Mouse (Mus musculus): ENCODE results near the gene Myo1c. TPM values are rescaled to one million over a fixed set of nuclear protein-coding genes. Genes with fewer than 3 reads are reported as not detected.
"Not testable (repeated sequence)": the region's sequence is repeated elsewhere in the genome, so short reads cannot be mapped to it uniquely, and the experiment has no call there.

Gene Myo1c
- polyA plus RNA-seq, 1 experiment from 2014 or later: 5.2 TPM

- no peaks in the 10 kb centered on the region for H3K27me3 ChIP-seq (ENCODE audit: control insufficient read depth, insufficient read depth, low read length)
- peaks cover 9% of the 10 kb centered on the region for H3K36me3 ChIP-seq (ENCODE audit: control insufficient read depth, insufficient read depth, low read length)
- no peak overlapping the region for H3K4me3 ChIP-seq (ENCODE audit: low read depth, low read length)
- WGBS: 72% methylated on average over 2 of the region's 2 CpGs
- no peak for ATAC-seq (ENCODE audit: low read depth)
- no peaks in the 10 kb centered on the region for H3K4me1 ChIP-seq (ENCODE audit: control insufficient read depth, insufficient read depth, low read length)
- no peak overlapping the region for H3K9ac ChIP-seq (replicated peaks; ENCODE audit: low read depth, low read length)
- no peak overlapping the region for H3K27ac ChIP-seq (ENCODE audit: low read depth, low read length)
- no peaks in the 10 kb centered on the region for H3K9me3 ChIP-seq (ENCODE audit: control insufficient read depth, low read length)
- H3K4me2 ChIP-seq (ENCODE audit: low read depth, low read length): no peak overlapping the region
These were observed 37.2 kb downstream of the Myo1c start for GRCm38 (mm10) chr11:75687343-75687993.

GRCm38 (mm10) chr11:75688132-75688531 is 37.8 kb downstream of the Myo1c start:
- Histone ChIP-seq H3K9me3 (ENCODE audit: control insufficient read depth, low read length) (no peaks in the 10 kb centered on the region), H3K4me3 (ENCODE audit: low read depth, low read length) (no peak overlapping the region), H3K9ac (replicated peaks; ENCODE audit: low read depth, low read length) (no peak overlapping the region), H3K4me2 (ENCODE audit: low read depth, low read length) (no peak overlapping the region), H3K27me3 (ENCODE audit: control insufficient read depth, insufficient read depth, low read length) (no peaks in the 10 kb centered on the region), H3K27ac (ENCODE audit: low read depth, low read length) (no peak overlapping the region), H3K4me1 (ENCODE audit: control insufficient read depth, insufficient read depth, low read length) (no peaks in the 10 kb centered on the region), H3K36me3 (ENCODE audit: control insufficient read depth, insufficient read depth, low read length) (peaks cover 13% of the 10 kb centered on the region)
- WGBS: 98% methylated on average over 2 of the region's 2 CpGs
- no peak for ATAC-seq (ENCODE audit: low read depth)

GRCm38 (mm10) chr11:75689977-75690376 is 39.7 kb downstream of the Myo1c start:
- H3K4me2 ChIP-seq (ENCODE audit: low read depth, low read length): no peak overlapping the region
- ATAC-seq (ENCODE audit: low read depth): no peak

GRCm38 (mm10) chr11:75691047-75691446 is 40.7 kb downstream of the Myo1c start:
- no peak overlapping the region for H3K4me2 ChIP-seq (ENCODE audit: low read depth, low read length)
- peaks cover 21% of the 10 kb centered on the region for H3K36me3 ChIP-seq (ENCODE audit: control insufficient read depth, insufficient read depth, low read length)
- no peak overlapping the region for H3K27ac ChIP-seq (ENCODE audit: low read depth, low read length)
- H3K9ac ChIP-seq (replicated peaks; ENCODE audit: low read depth, low read length): no peak overlapping the region
- H3K27me3 ChIP-seq (ENCODE audit: control insufficient read depth, insufficient read depth, low read length): no peaks in the 10 kb centered on the region
- no peak for ATAC-seq (ENCODE audit: low read depth)
- no peaks in the 10 kb centered on the region for H3K4me1 ChIP-seq (ENCODE audit: control insufficient read depth, insufficient read depth, low read length)
- no peak overlapping the region for H3K4me3 ChIP-seq (ENCODE audit: low read depth, low read length)
- no peaks in the 10 kb centered on the region for H3K9me3 ChIP-seq (ENCODE audit: control insufficient read depth, low read length)

More at GRCm38 (mm10) chr11:75689977-75690376, 39.7 kb downstream of the Myo1c start:
- Histone ChIP-seq H3K9ac (replicated peaks; ENCODE audit: low read depth, low read length) (no peak overlapping the region), H3K4me3 (ENCODE audit: low read depth, low read length) (no peak overlapping the region), H3K36me3 (ENCODE audit: control insufficient read depth, insufficient read depth, low read length) (peaks cover 21% of the 10 kb centered on the region), H3K27ac (ENCODE audit: low read depth, low read length) (no peak overlapping the region), H3K4me1 (ENCODE audit: control insufficient read depth, insufficient read depth, low read length) (no peaks in the 10 kb centered on the region), H3K9me3 (ENCODE audit: control insufficient read depth, low read length) (no peaks in the 10 kb centered on the region), H3K27me3 (ENCODE audit: control insufficient read depth, insufficient read depth, low read length) (no peaks in the 10 kb centered on the region)
- 90% methylated on average over 1 of the region's 1 CpGs for WGBS

- Histone ChIP-seq H3K9me3 (ENCODE audit: control insufficient read depth, low read length) (no peaks in the 10 kb centered on the region), H3K4me1 (ENCODE audit: control insufficient read depth, insufficient read depth, low read length) (no peaks in the 10 kb centered on the region), H3K4me2 (ENCODE audit: low read depth, low read length) (no peak overlapping the region), H3K36me3 (ENCODE audit: control insufficient read depth, insufficient read depth, low read length) (peaks cover 31% of the 10 kb centered on the region), H3K9ac (replicated peaks; ENCODE audit: low read depth, low read length) (no peak overlapping the region), H3K27ac (ENCODE audit: low read depth, low read length) (no peak overlapping the region), H3K27me3 (ENCODE audit: control insufficient read depth, insufficient read depth, low read length) (no peaks in the 10 kb centered on the region), H3K4me3 (ENCODE audit: low read depth, low read length) (no peak overlapping the region)
- ATAC-seq (ENCODE audit: low read depth): no peak
- 96% methylated on average over 5 of the region's 5 CpGs for WGBS
These were observed 43.3 kb downstream of the Myo1c start for GRCm38 (mm10) chr11:75693570-75693969.

- not testable (repeated sequence) for H3K4me2 ChIP-seq (ENCODE audit: low read depth, low read length); H3K9me3 ChIP-seq (ENCODE audit: control insufficient read depth, low read length); H3K4me1 ChIP-seq (ENCODE audit: control insufficient read depth, insufficient read depth, low read length); H3K27ac ChIP-seq (ENCODE audit: low read depth, low read length); H3K4me3 ChIP-seq (ENCODE audit: low read depth, low read length); H3K27me3 ChIP-seq (ENCODE audit: control insufficient read depth, insufficient read depth, low read length); ATAC-seq (ENCODE audit: low read depth); H3K9ac ChIP-seq (replicated peaks; ENCODE audit: low read depth, low read length)
- 94% methylated on average over 3 of the region's 3 CpGs for WGBS
- H3K36me3 ChIP-seq (ENCODE audit: control insufficient read depth, insufficient read depth, low read length): peaks cover 38% of the 10 kb centered on the region
These were observed 47.2 kb downstream of the Myo1c start for GRCm38 (mm10) chr11:75697464-75697863.

- no peak overlapping the region for H3K4me2 ChIP-seq (ENCODE audit: low read depth, low read length)
- ATAC-seq (ENCODE audit: low read depth): no peak
- no peaks in the 10 kb centered on the region for H3K27me3 ChIP-seq (ENCODE audit: control insufficient read depth, insufficient read depth, low read length)
- no peak overlapping the region for H3K9ac ChIP-seq (replicated peaks; ENCODE audit: low read depth, low read length)
- no peak overlapping the region for H3K27ac ChIP-seq (ENCODE audit: low read depth, low read length)
- WGBS: 98% methylated on average over 5 of the region's 5 CpGs
- no peak overlapping the region for H3K4me3 ChIP-seq (ENCODE audit: low read depth, low read length)
- H3K9me3 ChIP-seq (ENCODE audit: control insufficient read depth, low read length): no peaks in the 10 kb centered on the region
- peaks cover 22% of the 10 kb centered on the region for H3K36me3 ChIP-seq (ENCODE audit: control insufficient read depth, insufficient read depth, low read length)
- H3K4me1 ChIP-seq (ENCODE audit: control insufficient read depth, insufficient read depth, low read length): no peaks in the 10 kb centered on the region
These were observed 50.3 kb downstream of the Myo1c start for GRCm38 (mm10) chr11:75700557-75700956.

GRCm38 (mm10) chr11:75702761-75703160 is 52.5 kb downstream of the Myo1c start:
- Histone ChIP-seq H3K27me3 (ENCODE audit: control insufficient read depth, insufficient read depth, low read length) (no peaks in the 10 kb centered on the region), H3K4me3 (ENCODE audit: low read depth, low read length) (no peak overlapping the region), H3K4me2 (ENCODE audit: low read depth, low read length) (no peak overlapping the region), H3K36me3 (ENCODE audit: control insufficient read depth, insufficient read depth, low read length) (peaks cover 20% of the 10 kb centered on the region), H3K9ac (replicated peaks; ENCODE audit: low read depth, low read length) (no peak overlapping the region), H3K9me3 (ENCODE audit: control insufficient read depth, low read length) (no peaks in the 10 kb centered on the region), H3K4me1 (ENCODE audit: control insufficient read depth, insufficient read depth, low read length) (no peaks in the 10 kb centered on the region), H3K27ac (ENCODE audit: low read depth, low read length) (no peak overlapping the region)
- ATAC-seq (ENCODE audit: low read depth): no peak
- WGBS: 90% methylated on average over 6 of the region's 6 CpGs

- WGBS: 79% methylated on average over 2 of the region's 2 CpGs
These were observed 53.4 kb downstream of the Myo1c start for GRCm38 (mm10) chr11:75703748-75704147.

More at GRCm38 (mm10) chr11:75703748-75704147, 53.4 kb downstream of the Myo1c start:
- Histone ChIP-seq H3K36me3 (ENCODE audit: control insufficient read depth, insufficient read depth, low read length) (peaks cover 12% of the 10 kb centered on the region; the same call in 1 of the 2 replicates), H3K9me3 (ENCODE audit: control insufficient read depth, low read length) (no peaks in the 10 kb centered on the region), H3K4me2 (ENCODE audit: low read depth, low read length) (no peak overlapping the region), H3K9ac (replicated peaks; ENCODE audit: low read depth, low read length) (no peak overlapping the region), H3K4me3 (ENCODE audit: low read depth, low read length) (no peak overlapping the region), H3K4me1 (ENCODE audit: control insufficient read depth, insufficient read depth, low read length) (no peaks in the 10 kb centered on the region), H3K27ac (ENCODE audit: low read depth, low read length) (no peak overlapping the region), H3K27me3 (ENCODE audit: control insufficient read depth, insufficient read depth, low read length) (no peaks in the 10 kb centered on the region)
- ATAC-seq (ENCODE audit: low read depth): no peak

All from neural tube, embryonic 14.5 days (tissue).